Mouse (Mus musculus) spleen, adult 12 weeks (tissue): ENCODE results near the gene B4galnt1.
"Not testable (repeated sequence)": the region's sequence is repeated elsewhere in the genome, so short reads cannot be mapped to it uniquely, and the experiment has no call there.

ENCODE experiments used
- DNase-seq: peaks from one replicate; pipeline ENCODE4 v3.0.0; 2022; ENCODE audit warnings: low spot score

B4galnt1 gene

DNA sequence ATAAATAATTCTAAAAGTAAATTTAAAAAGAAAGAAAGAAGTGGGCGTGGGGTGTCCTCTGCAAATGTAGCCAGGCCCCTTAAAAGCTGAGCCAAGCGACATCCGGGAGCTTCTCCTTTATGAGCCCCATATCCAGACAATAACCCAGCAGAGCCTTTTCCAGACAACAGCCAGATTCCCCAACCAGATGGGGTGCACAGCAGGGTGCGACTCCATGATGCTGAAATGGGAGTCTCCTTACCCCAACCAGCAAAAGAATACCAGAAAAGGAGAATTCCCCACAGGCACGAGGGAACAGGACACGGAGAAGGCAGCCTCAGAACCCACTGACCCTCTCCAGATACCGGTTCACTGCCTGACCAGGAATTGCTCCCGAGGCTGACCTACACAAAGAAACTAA, 21.8 kb upstream of the B4galnt1 start:
- no peak for DNase-seq

DNA sequence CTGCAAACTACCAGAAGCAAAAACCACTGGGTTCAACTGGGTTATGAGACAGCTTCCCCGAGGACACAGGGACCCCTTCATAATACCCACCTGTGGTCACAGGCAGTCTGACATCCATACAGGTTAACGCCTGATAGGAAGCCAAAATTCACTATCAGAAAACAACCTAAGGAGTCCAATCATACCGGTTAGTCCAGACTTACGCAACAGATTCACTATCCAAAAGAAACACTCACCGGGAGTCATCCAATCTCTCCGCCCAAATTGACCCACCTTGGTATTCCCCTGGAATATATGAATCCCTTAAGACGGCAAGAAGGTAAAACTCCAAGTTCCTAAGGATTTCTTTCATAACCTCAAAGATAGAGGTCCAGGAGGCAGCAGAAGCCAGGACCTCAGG, 20.5 kb upstream of the B4galnt1 start:
- DNase-seq, result no peak

GRCm38 (mm10) chr10:127145303-127145702, 19.7 kb upstream of the B4galnt1 start:
- DNase-seq, result no peak

DNA sequence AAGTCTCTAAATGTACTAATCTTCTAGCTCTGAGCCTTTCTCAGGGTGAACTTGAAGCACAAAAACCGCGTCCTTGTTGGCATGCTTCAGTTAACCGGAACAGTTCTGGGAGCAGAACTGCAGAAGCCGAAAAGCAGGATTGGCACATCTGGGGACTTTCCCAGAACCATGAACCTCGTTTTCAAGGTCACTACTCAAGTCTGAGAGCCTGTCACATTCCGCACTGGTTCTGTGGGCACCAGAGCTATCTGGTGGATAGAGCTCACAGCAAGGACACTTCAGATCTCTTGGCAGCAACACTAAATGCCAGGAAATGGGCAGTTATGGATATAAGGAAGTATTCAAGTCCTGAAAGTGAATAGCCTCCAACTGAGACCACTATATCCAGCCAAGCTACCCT, 17.9 kb upstream of the B4galnt1 start:
- no peak for DNase-seq

GRCm38 (mm10) chr10:127150471-127150872, 14.6 kb upstream of the B4galnt1 start:
- DNase-seq, result no peak

DNA sequence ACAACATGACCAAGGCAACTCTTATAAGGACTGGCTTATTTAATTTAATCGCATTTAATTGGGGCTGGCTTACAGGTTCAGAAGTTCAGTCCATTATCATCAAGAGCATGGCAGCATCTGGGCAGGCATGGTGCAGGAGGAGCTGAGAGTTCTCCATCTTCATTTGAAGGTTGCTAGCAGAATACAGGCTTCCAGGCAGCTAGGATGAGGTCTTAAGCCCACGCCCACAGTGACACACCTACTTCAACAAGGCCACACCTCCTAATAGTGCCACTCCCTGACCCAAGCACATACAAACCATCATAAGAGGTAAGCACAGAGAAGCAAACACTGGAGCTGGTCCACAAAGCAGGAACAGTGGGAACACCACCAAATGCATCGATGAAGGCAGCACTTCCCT, 13.8 kb upstream of the B4galnt1 start:
- DNase-seq, result not testable (repeated sequence)

GRCm38 (mm10) chr10:127152556-127152955, 12.5 kb upstream of the B4galnt1 start:
- not testable (repeated sequence) for DNase-seq

DNA sequence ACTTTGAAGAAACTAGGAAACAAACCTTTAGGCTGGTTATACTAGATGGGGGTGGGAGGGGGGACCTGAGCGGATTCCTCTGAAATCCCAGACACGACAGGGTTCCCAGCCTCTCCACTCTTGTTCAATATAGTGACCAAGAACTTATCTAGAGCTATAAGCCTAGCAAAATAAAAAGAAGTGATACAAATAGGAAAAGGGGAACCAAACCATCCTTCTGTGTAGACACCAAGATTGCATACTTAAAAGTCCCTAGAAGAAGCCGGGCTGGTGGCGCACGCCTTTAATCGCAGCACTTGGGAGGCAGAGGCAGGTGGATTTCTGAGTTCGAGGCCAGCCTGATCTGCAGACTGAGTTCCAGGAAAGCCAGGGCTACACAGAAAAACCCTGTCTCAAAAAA, 11.7 kb upstream of the B4galnt1 start:
- DNase-seq, result no peak

DNA sequence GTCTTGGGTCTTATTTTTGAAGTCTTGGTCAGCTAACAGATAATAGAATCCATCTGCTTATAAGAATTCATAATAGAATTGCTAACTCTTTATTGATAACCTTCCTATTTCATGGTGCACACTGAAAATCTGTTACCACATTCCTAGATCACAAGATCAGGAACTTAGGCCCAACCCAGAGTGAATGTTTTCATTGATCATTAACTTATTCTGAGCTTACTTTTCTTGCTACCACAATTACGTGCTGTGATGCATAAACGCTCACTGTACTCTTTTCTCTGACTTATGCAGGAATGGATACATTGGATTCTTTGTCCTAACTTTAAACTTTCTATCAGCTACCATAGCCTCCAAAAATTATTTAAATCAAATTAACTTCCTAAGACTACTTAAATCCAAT, 10.8 kb upstream of the B4galnt1 start:
- no peak for DNase-seq

- DNase-seq, result no peak
Measured at GRCm38 (mm10) chr10:127154652-127155051, 10.4 kb upstream of the B4galnt1 start.

DNA sequence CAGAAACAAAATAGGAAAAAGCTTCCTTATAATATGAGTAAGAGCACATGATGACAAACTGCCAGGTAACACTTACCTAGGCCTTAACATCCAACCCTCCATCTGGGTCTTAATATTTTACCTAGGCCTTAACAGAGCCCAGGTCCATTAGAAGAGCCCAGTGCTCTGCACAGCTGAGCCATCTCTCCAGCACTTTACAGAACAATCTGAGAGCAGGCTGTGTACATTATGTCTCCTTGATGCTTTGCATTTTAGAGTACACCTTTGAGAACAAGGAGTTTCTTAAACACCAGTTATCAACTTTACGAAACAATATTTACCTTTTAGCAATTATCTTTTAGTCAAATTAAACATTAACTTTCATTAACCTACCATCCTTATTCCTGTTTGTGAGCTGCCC, 8.9 kb upstream of the B4galnt1 start:
- DNase-seq, result no peak

DNA sequence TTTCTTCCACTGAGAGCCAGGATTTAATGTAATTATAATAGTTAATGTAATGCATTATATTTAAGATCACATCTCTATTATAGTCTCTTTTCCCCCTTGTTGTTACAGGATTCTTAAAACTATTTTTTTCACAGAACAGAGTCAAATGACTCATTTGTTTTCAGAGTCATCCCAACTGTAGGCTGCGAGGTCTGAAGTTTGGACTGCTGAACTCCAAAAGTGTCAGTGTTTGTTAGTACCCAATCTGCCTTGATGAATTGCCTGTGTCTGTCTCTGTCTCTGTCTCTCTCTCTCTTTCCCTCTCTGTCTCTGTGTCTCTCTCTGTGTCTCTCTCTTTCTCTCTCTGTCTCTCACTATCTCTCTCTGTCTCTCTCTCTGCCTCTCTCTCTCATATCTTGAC, 8.5 kb upstream of the B4galnt1 start:
- DNase-seq, result no peak

GRCm38 (mm10) chr10:127158471-127158870, 6.6 kb upstream of the B4galnt1 start:
- DNase-seq, result no peak

DNA sequence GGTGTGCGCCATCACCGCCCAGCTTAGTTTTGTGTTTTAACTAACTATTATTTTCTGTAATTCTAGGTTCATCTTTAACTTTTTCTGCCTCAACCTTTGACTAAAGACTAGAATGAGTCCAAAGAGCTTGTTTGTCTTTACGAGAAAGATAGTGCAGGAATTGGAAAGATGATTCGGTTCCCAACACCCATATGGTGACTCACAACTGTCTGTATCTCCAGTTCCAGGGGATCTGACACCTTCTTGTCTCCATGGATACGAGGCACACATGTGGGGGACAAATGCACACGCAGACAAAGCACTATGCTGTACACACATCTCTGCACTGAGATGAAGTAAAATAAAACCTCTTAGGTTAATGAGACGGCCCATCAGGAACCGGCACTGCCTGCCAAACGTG, 4.9 kb upstream of the B4galnt1 start:
- no peak for DNase-seq

DNA sequence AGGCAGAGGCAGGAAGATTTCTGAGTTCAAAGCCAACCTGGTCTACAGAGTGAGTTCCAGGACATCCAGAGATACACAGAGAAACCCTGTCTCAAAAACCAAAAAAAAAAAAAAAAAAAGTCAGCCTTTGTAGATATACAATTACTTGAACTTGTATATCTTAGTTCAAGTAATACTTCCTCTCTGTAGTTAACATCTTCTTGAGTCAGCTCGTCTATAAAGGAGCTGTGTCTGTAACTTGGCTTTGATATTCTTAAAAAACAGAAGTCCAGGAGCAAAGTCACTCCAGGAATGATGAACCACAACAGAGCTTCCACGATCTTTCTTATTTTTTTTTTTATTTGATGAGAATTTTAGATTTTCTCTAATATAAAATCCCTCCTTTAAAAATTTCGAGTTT, 4.3 kb upstream of the B4galnt1 start:
- DNase-seq, result no peak

DNA sequence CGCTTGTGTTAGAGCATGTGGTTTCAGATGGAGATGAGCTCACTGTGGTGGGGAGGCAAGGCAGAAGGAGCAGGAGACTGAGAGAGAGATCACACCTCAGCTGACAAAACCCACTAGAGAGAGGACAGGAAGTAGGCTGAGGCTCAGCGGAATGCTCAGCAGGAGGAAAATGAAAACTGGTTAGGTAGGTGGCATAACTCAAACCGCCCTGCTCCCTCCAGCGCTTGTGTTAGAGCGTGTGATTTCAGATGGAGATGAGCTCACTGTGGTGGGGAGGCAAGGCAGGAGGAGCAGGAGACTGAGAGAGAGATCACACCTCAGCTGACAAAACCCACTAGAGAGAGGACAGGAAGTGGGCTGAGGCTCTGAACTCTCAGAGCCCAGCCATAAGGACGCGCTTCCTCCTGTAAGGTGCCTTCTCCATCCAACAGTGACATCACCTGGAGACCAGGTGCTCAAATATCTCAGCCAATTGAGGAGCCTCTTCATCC, 2.2 kb upstream of the B4galnt1 start:
- not testable (repeated sequence) for DNase-seq

- no peak for DNase-seq
Measured at GRCm38 (mm10) chr10:127164190-127164589, 835 bp upstream of the B4galnt1 start.

GRCm38 (mm10) chr10:127165354-127165653, 279 bp downstream of the B4galnt1 start:
- no peak for DNase-seq

- peak; percentile 64 for DNase-seq
Measured at GRCm38 (mm10) chr10:127165654-127166403, 804 bp downstream of the B4galnt1 start.

DNA sequence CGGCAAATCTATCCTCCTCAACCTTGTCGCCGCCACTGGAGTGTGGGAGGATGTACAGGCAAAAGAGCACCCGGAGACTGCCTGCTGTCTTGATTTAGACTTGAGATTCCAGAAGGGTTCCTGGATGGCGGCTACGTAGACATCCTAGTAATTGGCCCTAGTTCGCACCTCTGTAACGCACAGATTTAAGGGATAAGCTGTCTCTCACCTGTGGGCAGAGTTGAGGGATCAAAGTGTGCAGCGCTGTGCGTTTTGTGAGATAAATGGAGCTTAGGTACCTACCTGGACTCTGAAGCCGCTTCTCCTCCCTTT, 1.3 kb downstream of the B4galnt1 start:
- no peak for DNase-seq

GRCm38 (mm10) chr10:127166771-127167613, 2.0 kb downstream of the B4galnt1 start:
- no peak for DNase-seq

GRCm38 (mm10) chr10:127167614-127168192, 2.7 kb downstream of the B4galnt1 start:
- no peak for DNase-seq

DNA sequence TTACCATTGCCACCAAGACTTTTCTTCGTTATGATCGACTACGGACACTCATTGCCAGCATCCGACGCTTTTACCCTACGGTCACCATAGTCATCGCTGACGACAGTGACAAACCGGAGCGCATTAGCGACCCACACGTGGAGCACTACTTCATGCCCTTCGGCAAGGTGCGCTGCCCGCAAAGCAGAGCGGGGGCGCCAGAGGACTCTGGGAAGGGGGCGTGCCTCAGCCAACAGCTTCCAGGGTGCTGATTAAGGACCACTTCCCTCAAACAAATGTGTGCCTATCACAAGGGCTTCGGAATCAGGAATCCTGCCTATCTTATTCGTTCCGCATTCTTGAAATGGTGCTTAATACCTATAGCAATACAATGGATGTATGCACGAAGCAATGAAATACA, 5.0 kb downstream of the B4galnt1 start:
- no peak for DNase-seq
